Mouse (Mus musculus) G1E (cell line): Measurements from ENCODE around the gene Chd9. TPM values are rescaled to one million over a fixed set of nuclear protein-coding genes. Genes with fewer than 3 reads are reported as not detected.

ENCODE experiments used
- ATAC-seq: 2 replicates; pipeline ENCODE4 v1.8.0; 2016; ENCODE audit warnings: mild to moderate bottlenecking; ENCODE audit not compliant: insufficient number of reproducible peaks, poor library complexity, low FRiP score, severe bottlenecking; ENCODE audit errors: extremely low read depth
- DNase-seq: peaks from one replicate; pipeline ENCODE4 v3.0.0; 2012; ENCODE audit warnings: low spot score
- H3K27me3 ChIP-seq: 2 replicates; pipeline ENCODE4 v1.6.1; 2012; ENCODE audit warnings: mild to moderate bottlenecking, low read length, inconsistent platforms; ENCODE audit not compliant: insufficient read depth
- H3K36me3 ChIP-seq: replicated peaks from 2 replicates; pipeline ENCODE3; 2012; ENCODE audit warnings: mild to moderate bottlenecking, inconsistent platforms
- H3K4me1 ChIP-seq: 2 replicates; pipeline ENCODE4 v1.6.1; 2012; ENCODE audit warnings: low read depth, low read length, inconsistent platforms, mixed read lengths; ENCODE audit not compliant: insufficient read depth
- H3K4me3 ChIP-seq: 2 replicates; pipeline ENCODE4 v1.5.1; 2012; ENCODE audit warnings: low read depth, mild to moderate bottlenecking, inconsistent platforms, low read length, moderate library complexity, mixed read lengths
- H3K9me3 ChIP-seq: replicated peaks from 2 replicates; pipeline ENCODE4 v1.6.1; 2012; ENCODE audit warnings: inconsistent platforms
- CTCF ChIP-seq: IDR thresholded peaks from 2 replicates; pipeline ENCODE4 v1.5.1; 2012; ENCODE audit warnings: low read depth, low read length, inconsistent platforms, mixed read lengths
- GATA1 ChIP-seq: IDR thresholded peaks from 2 replicates; pipeline ENCODE4 v1.6.1; 2012; ENCODE audit warnings: borderline replicate concordance, low read length, inconsistent platforms, mixed read lengths
- GATA2 ChIP-seq: IDR thresholded peaks from 2 replicates; pipeline ENCODE4 v1.6.1; 2012; ENCODE audit warnings: low read depth, low read length, inconsistent platforms, borderline replicate concordance
- POLR2AphosphoS5 ChIP-seq: IDR thresholded peaks from 2 replicates; pipeline ENCODE4 v1.6.1; 2012; ENCODE audit warnings: low read depth, low read length, inconsistent platforms; ENCODE audit not compliant: insufficient replicate concordance
- TAL1 ChIP-seq: conservative IDR thresholded peaks from 2 replicates; pipeline ENCODE4 v1.6.1; 2012; ENCODE audit warnings: low read depth, low read length, inconsistent platforms, mixed read lengths
- polyA plus RNA-seq: library from polyadenylated mRNA; stranded (reverse); fragments of >175 nt; gene quantifications from 2 replicates; pipeline ENCODE4 v1.2.3, GENCODE M21; 2012
- total RNA-seq, 2 experiments: library from RNA; stranded (forward) in 1 of 2; stranded (reverse) in 1 of 2; fragments of 200-1000 nt in 1 of 2; fragments of >200 nt in 1 of 2; fragmentation: Nextera tagmentation in 1 of 2; gene quantifications; 2 replicates each; pipeline ENCODE4 v1.2.3; 2014 to 2017

Chd9 gene
- total and polyA plus RNA-seq, 3 experiments = 2.0 to 85.3 (median 26.9) TPM

DNA sequence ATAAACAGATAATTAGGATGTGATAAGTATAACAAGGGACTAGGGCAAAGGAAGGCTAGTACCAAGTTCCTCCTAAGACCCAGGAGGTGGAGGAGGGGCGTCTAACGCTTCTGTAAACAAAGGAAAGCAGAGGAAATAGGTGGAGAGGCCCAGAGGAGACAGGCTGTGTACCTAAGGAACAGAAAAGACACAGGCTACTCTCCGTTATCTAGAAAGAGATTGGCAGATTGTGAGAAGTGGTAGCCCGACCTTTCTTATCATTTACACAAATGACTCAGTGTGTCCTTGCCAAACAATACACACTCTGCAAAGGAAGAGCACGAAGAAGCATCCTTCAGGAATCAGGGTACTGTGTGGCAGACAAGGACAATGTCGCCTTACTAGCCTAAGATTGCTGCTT, 70.4 kb downstream of the Chd9 start:
- Histone ChIP-seq H3K4me1 (peaks cover 9% of the 10 kb centered on the region), H3K9me3 (no peaks in the 10 kb centered on the region), H3K36me3 (no peaks in the 10 kb centered on the region), H3K4me3 (no peak overlapping the region), H3K27me3 (no peaks in the 10 kb centered on the region; the same call in 1 of the 2 replicates)
- TF ChIP-seq GATA2 = no peak
- no peak for TF ChIP-seq TAL1
- no peak for TF ChIP-seq GATA1
- TF ChIP-seq CTCF = no peak
- TF ChIP-seq POLR2AphosphoS5 = no peak
- DNase-seq (no peak), ATAC-seq (peak; percentile 86)

DNA sequence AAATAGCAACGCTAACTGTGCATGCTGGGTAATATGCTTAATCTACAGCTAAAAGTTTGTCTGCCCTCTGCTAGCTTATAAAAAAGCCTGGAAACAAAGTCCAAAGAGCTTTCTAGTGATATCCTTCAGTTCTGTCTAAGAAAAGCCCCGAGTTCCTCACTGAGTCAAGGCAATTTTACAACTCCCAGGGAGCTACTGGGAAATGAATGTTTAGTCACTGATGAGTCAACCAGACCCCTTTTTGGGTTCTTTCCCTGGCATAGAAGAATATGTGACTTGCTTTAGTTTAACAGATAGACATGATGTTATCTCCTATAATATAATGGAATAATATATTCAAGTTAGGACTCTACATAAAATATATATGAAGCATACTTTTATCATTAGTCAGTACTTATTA, 73.8 kb downstream of the Chd9 start:
- TF ChIP-seq CTCF = no peak
- Histone ChIP-seq H3K36me3 (no peaks in the 10 kb centered on the region), H3K27me3 (peaks cover 2% of the 10 kb centered on the region; the same call in 1 of the 2 replicates), H3K9me3 (no peaks in the 10 kb centered on the region), H3K4me3 (no peak overlapping the region), H3K4me1 (peaks cover 9% of the 10 kb centered on the region)
- no peak for ATAC-seq
- DNase-seq = no peak

DNA sequence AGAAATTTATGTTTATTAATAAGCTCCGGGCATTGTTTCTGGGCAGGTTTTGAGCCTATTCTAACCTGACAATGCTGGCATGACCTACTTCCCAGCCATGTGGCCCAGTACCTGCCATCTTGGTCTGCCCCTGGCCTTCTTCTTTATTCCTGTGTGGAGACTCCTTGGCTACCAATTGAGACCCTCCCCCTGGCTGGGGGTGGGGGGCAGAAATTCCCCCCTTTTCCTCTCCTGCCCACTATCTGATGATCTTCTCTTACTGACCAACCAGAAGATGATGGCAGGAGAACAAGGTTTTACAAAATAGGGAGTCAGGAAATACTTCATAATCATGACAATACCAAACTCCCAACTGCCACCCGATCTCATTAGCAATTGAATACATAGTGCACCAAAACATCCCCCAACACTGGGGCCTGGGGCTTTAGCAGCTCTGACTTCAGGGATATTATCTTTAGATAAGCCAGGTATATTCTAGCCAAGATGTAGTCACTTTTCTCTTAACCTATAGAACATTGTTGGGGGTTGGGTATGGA, 76.1 kb downstream of the Chd9 start:
- DNase-seq (no peak), ATAC-seq (no peak)
- TF ChIP-seq CTCF = no peak
- TF ChIP-seq GATA2 = no peak
- no peak for TF ChIP-seq POLR2AphosphoS5
- no peak for TF ChIP-seq GATA1
- TF ChIP-seq TAL1 = no peak

DNA sequence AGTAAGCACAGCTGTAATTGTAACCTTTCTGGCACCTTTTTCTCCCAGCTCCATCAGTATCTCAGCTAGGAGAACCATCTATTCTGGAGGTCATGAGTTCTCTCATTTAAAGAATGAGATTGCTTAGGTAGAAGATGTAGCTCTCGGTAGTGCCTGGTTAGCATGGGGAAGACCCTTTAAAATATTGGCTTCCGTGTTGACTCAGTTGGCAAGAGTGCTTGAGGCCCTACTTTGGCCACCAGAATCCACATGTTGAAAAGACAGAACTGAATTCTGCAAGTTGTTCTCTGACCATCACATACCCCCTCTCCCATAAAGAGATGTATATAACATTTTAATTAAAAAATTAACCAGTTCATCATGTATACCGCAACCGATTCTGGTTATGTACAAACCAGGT, 78.8 kb downstream of the Chd9 start:
- ATAC-seq = no peak
- TF ChIP-seq POLR2AphosphoS5 = no peak
- TF ChIP-seq GATA1 = no peak
- peaks cover 2% of the 10 kb centered on the region; the same call in 1 of the 2 replicates for H3K27me3 ChIP-seq
- no peak overlapping the region for H3K4me3 ChIP-seq
- no peaks in the 10 kb centered on the region for H3K9me3 ChIP-seq
- H3K4me1 ChIP-seq = peaks cover 15% of the 10 kb centered on the region
- H3K36me3 ChIP-seq = no peaks in the 10 kb centered on the region
- DNase-seq = no peak

More for the DNA sequence above, 76.1 kb downstream of the Chd9 start:
- no peaks in the 10 kb centered on the region for H3K9me3 ChIP-seq
- H3K4me3 ChIP-seq = no peak overlapping the region
- H3K36me3 ChIP-seq = no peaks in the 10 kb centered on the region
- peaks cover 8% of the 10 kb centered on the region for H3K4me1 ChIP-seq
- H3K27me3 ChIP-seq = peaks cover 2% of the 10 kb centered on the region; the same call in 1 of the 2 replicates

DNA sequence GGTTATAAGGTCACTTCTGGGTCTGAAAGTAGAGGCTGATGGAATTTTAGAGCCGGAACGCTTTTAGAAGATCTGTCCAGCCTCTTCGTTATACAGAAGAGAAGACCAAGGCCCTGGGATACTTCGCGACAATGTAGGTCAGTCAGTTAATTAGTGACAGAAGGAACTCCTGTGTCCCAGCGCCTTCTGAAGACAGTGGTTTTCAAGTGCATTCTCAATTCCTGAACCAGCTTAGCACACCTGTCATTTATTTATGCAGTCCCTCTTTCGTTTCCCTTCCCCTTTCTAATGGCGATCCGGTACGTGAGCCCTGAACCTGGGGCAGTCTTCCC, 79.3 kb downstream of the Chd9 start:
- H3K9me3 ChIP-seq = no peaks in the 10 kb centered on the region
- ATAC-seq = no peak
- DNase-seq = peak; percentile 15
- TF ChIP-seq CTCF (no peak), TAL1 (no peak), POLR2AphosphoS5 (no peak), GATA2 (no peak), GATA1 (no peak)
- H3K4me1 ChIP-seq = peaks cover 15% of the 10 kb centered on the region
- peaks cover 2% of the 10 kb centered on the region; the same call in 1 of the 2 replicates for H3K27me3 ChIP-seq
- peak overlapping the region; percentile 83 for H3K4me3 ChIP-seq
- no peaks in the 10 kb centered on the region for H3K36me3 ChIP-seq

DNA sequence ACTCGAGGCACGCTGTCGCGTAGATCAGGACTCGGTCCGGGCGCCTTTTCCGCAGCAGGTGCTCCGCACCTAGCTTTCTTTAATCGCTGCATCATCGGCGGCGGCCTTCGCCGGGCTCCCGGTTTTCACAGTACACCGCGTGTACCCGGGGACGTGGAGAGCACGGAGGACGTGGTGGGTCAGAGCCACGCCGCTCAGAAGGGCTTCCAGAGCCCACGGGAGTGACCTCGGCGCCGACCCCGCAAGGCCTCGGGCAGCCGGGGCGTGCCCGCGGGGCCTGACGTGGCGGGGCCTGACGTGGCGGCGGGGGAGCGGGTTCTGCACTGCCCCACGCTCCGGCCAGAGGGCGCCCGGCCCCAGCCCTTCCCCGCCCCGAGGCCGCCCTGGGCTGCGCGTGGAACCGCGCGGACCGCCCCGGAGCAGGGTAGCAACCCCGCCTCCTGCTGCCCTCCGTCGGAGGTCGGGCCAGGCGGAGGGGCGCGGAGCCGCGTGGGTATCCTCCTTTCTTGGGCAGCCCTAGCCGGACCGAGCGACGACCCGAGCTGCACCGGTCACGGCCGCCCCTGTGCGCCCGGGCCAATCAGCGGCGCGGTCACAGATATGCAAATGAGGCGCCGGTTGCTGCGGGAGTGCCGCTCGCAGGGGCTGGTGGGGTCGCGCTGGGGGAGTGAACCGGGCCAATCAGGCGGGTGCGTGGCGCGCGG, 79.8 kb downstream of the Chd9 start:
- peaks cover 2% of the 10 kb centered on the region; the same call in 1 of the 2 replicates for H3K27me3 ChIP-seq
- peak overlapping the region; percentile 83 for H3K4me3 ChIP-seq
- no peaks in the 10 kb centered on the region for H3K36me3 ChIP-seq
- no peaks in the 10 kb centered on the region for H3K9me3 ChIP-seq
- ATAC-seq (peak; percentile 89), DNase-seq (peak; percentile 96)
- TF ChIP-seq GATA1 (no peak), CTCF (peak; percentile 10; the same call in 1 of the 2 replicates), POLR2AphosphoS5 (no peak)
- H3K4me1 ChIP-seq = peaks cover 15% of the 10 kb centered on the region
